Mouse (Mus musculus): Measurements from ENCODE around the gene Erbb2.

DNA sequence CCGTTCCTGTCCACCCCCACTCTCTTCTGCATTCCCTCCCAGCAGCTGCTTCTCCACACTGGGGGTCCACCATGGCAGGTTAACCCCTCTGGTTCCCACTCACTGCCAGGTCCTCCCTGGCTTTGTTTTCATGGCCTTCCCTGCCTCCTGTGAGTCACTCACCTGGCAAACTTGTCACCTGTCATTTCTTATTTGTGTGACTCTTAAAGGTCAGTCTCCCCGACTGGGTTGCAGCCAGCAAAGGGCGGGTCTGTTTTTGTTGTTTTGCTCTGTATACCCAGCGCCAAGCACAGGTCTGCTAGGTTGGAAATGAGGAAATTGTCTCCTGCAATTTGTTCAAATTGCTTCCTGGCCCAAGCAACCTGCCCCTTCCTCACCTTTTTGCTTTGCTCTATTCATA, 33.4 kb downstream of the Erbb2 start:
- no peak for TF ChIP-seq CTCF (IDR thresholded peaks at IDR 0.05; ENCODE audit: low read depth, low read length)
- no peak for TF ChIP-seq POLR2A (IDR thresholded peaks at IDR 0.05; ENCODE audit: extremely low read depth, insufficient read depth, low read length)

Data from liver, adult 2 months (tissue).